Mouse (Mus musculus) hindbrain, embryonic 13.5 days (tissue): ENCODE data around the gene C8a. TPM values are rescaled to one million over a fixed set of nuclear protein-coding genes. Genes with fewer than 3 reads are reported as not detected.

ENCODE experiments used
- ATAC-seq: fragments of 200-750 bp; cut with Nextera tagmentation; 2 replicates; pipeline ENCODE4 v1.8.0; 2017; ENCODE audit warnings: moderate TSS enrichment; ENCODE audit not compliant: low FRiP score
- H3K27ac ChIP-seq: fragments of 300-500 bp; sonication (generic); 2 replicates; pipeline ENCODE4 v1.5.1; 2015; ENCODE audit warnings: inconsistent platforms, mild to moderate bottlenecking, moderate library complexity
- H3K27me3 ChIP-seq: fragments of 300-500 bp; sonication (generic); 2 replicates; pipeline ENCODE4 v1.6.1; 2015; ENCODE audit warnings: mild to moderate bottlenecking, inconsistent platforms
- H3K36me3 ChIP-seq: fragments of 300-500 bp; sonication (generic); 2 replicates; pipeline ENCODE4 v1.6.1; 2015; ENCODE audit warnings: mild to moderate bottlenecking, inconsistent platforms
- H3K4me1 ChIP-seq: fragments of 300-500 bp; sonication (generic); replicated peaks from 2 replicates; pipeline ENCODE4 v1.6.1; 2015; ENCODE audit warnings: inconsistent platforms
- H3K4me2 ChIP-seq: fragments of 300-500 bp; sonication (generic); 2 replicates; pipeline ENCODE4 v1.6.1; 2015; ENCODE audit warnings: inconsistent platforms, mild to moderate bottlenecking, moderate library complexity
- H3K4me3 ChIP-seq: fragments of 300-500 bp; sonication (generic); 2 replicates; pipeline ENCODE4 v1.5.1; 2015; ENCODE audit warnings: mild to moderate bottlenecking, inconsistent platforms
- H3K9ac ChIP-seq: fragments of 300-500 bp; sonication (generic); 2 replicates; pipeline ENCODE4 v1.6.1; 2015; ENCODE audit warnings: mild to moderate bottlenecking, inconsistent platforms
- H3K9me3 ChIP-seq: fragments of 300-500 bp; sonication (generic); 2 replicates; pipeline ENCODE4 v1.6.1; 2016; ENCODE audit warnings: inconsistent platforms
- WGBS: fragments of 180-500 bp; shearing (Covaris S2); methylation state at CpG from one replicate; pipeline ENCODE4 v1.1.7; 2015; 5-methylcytosine and 5-hydroxymethylcytosine counted together
- polyA plus RNA-seq: library from polyadenylated mRNA; unstranded; fragments of >200 nt; fragmentation: Nextera tagmentation; extraction: Ambion mirVana; gene quantifications from 2 replicates; pipeline ENCODE4 v1.2.1, GENCODE M21; 2015

The C8a gene
- polyA plus RNA-seq, 1 experiment from 2014 or later: not detected

DNA sequence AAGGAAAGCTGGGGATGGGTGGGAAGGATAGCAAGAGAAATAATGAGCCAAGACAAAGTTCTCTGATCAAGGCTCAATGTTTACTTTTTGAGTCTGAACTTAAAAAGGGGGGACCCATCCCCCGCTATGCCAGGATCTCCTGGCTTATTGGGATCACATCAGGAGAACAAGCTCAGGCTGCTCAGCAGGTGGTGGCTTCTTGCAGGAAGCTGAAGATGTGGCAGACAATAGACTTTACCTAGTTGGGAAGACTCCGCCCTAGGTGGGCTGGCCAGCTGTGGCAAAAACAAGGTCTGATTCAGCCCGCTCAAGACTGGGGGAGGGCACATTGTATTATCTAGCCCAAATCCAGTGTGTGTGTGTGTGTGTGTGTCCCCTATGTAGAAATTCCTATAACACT lies 74.6 kb downstream of the C8a start:
- Histone ChIP-seq H3K4me2 (no peak overlapping the region), H3K27ac (no peak overlapping the region), H3K9ac (no peak overlapping the region), H3K27me3 (no peaks in the 10 kb centered on the region), H3K9me3 (no peaks in the 10 kb centered on the region), H3K4me3 (no peak overlapping the region), H3K36me3 (no peaks in the 10 kb centered on the region), H3K4me1 (peaks cover 17% of the 10 kb centered on the region; the same call in 1 of the 2 replicates)
- ATAC-seq: no peak
- 89% methylated on average over 3 of the region's 3 CpGs for WGBS

DNA sequence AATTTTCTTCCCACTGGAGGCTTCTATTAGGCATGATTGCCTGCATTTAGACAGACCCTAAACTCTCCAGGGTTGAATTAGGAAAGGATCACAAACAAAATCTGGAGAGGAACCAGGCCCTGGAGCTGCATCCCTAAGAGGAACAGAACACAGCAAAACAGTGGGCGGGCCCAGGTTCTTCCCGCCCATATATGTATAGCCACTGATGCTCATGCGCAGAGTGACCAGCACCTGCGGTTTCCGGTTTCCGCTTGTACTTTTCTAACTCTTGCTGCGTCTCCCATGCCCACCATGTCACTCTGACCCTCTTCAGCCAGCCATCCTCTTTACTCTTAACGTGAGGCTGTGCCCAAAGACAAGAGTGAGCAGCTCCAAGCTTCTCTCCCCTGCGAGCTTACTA lies 77.2 kb downstream of the C8a start:
- no peaks in the 10 kb centered on the region for H3K9me3 ChIP-seq
- H3K4me3 ChIP-seq: no peak overlapping the region
- H3K27me3 ChIP-seq: no peaks in the 10 kb centered on the region
- no peaks in the 10 kb centered on the region for H3K36me3 ChIP-seq
- no peak overlapping the region for H3K4me2 ChIP-seq
- no peak for ATAC-seq
- H3K27ac ChIP-seq: no peak overlapping the region
- H3K4me1 ChIP-seq: peaks cover 8% of the 10 kb centered on the region
- 83% methylated on average over 9 of the region's 9 CpGs for WGBS
- H3K9ac ChIP-seq: no peak overlapping the region

DNA sequence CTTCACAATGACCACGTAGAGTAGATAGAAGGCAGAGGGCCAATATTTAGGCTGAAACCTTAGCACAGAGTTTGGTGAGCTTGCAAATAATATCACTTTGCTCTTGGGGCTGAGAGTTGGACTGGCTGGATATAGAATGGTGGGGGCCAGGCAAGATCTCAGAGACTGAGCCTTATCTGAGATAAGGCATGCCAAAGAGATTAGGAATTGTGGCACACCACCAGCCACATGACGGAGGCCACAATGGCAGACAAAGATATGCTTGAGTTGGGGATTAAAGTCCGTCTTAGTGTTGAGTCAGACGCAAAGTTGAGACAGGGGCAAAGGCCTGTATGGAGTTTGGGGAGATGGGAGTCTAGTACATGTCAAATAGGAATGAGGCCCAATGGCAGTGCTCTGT lies 84.1 kb downstream of the C8a start:
- no peaks in the 10 kb centered on the region; the same call in 1 of the 2 replicates for H3K4me1 ChIP-seq
- H3K4me3 ChIP-seq: no peak overlapping the region
- no peak overlapping the region for H3K9ac ChIP-seq
- no peaks in the 10 kb centered on the region for H3K36me3 ChIP-seq
- no peak overlapping the region for H3K4me2 ChIP-seq
- no peaks in the 10 kb centered on the region for H3K9me3 ChIP-seq
- ATAC-seq: no peak
- no peak overlapping the region for H3K27ac ChIP-seq
- no peaks in the 10 kb centered on the region for H3K27me3 ChIP-seq
- 96% methylated on average over 4 of the region's 4 CpGs for WGBS

DNA sequence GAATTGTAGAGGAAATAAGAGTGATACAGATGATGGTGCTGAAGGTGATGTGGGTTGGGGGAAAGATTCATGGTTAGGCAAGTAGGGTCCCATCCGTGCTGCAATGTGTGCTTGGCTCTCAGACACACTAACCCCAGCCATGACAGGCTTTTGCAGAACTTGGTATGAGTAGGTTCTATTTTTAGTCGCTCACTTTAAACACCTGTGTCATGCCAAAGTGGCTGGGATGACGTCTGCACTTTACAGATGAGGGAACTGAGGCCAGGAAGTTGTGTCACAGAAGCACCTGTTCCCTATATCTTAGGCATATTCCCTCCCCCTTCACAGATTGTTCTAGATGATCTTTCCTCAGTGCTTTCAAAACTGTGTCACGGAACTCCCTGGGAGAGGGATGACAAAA lies 93.9 kb downstream of the C8a start:
- Histone ChIP-seq H3K4me2 (no peak overlapping the region), H3K27ac (no peak overlapping the region), H3K36me3 (no peaks in the 10 kb centered on the region), H3K4me3 (no peak overlapping the region), H3K4me1 (no peaks in the 10 kb centered on the region), H3K9me3 (no peaks in the 10 kb centered on the region), H3K27me3 (no peaks in the 10 kb centered on the region), H3K9ac (no peak overlapping the region)
- no peak for ATAC-seq
- 93% methylated on average over 4 of the region's 4 CpGs for WGBS

DNA sequence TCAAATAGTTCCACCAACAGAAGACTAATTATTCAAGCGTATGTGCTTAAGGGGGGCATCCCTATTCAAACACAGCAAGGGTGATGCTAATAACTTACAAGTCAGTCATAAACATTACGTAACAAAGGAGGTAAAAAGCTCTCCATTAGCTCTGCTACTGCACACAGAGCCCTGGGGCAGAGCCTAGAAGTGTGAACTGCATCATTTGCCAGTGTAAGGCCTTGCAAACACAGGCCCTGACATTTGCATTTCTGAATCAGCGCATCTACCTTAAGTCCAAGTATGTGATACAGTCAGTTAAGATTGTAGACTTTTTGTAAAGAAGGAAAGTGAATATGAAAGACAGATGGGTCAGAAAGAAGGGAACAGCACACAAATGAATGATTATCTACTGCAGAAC lies 94.8 kb downstream of the C8a start:
- Histone ChIP-seq H3K36me3 (no peaks in the 10 kb centered on the region), H3K4me3 (no peak overlapping the region), H3K27me3 (no peaks in the 10 kb centered on the region), H3K9ac (no peak overlapping the region), H3K4me1 (no peaks in the 10 kb centered on the region), H3K27ac (no peak overlapping the region), H3K9me3 (no peaks in the 10 kb centered on the region), H3K4me2 (no peak overlapping the region)
- no peak for ATAC-seq
- WGBS: 86% methylated on average over 3 of the region's 3 CpGs

DNA sequence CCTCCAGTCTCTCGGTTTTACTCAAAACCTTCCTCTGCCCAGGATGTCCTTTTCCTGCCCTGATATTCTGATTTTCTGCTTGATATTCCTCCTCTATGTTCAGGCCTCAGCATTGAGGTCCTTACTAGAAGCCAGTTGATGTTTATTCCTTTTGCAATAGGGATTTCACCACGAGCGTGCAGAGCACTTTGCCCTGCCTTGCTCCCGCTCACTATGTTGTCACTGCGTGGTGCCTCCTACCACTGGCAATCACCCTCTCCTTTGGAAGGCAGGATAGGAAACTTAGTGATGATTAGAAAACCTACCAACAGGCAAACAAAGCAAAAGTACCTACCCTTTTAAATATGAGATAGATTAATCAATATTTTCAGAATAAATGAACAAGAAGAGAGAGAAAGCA lies 96.7 kb downstream of the C8a start:
- 87% methylated on average over 5 of the region's 5 CpGs for WGBS
- no peak for ATAC-seq
- Histone ChIP-seq H3K4me2 (no peak overlapping the region), H3K4me1 (no peaks in the 10 kb centered on the region), H3K9ac (no peak overlapping the region), H3K4me3 (no peak overlapping the region), H3K36me3 (no peaks in the 10 kb centered on the region), H3K9me3 (no peaks in the 10 kb centered on the region), H3K27me3 (no peaks in the 10 kb centered on the region), H3K27ac (no peak overlapping the region)

DNA sequence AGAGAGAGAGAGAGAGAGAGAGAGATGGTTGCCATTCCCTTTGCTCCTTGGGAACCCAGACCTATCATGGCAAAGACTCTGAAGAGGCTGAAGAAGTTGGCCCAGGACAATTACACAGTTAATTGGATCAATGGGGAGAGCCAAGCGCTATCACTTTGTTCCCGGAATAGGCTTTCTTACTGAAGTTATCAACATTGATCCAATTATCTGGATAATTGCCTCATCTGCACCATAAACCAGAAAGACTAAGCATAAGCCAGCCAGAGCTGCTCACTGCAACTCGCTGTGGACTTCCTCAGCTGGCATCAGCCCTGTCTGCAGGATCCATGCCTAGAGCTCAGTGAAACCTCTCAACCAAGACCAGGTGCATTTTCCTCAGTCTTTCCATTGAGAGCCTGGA lies 100.6 kb downstream of the C8a start:
- Histone ChIP-seq H3K9ac (no peak overlapping the region), H3K4me1 (no peaks in the 10 kb centered on the region), H3K36me3 (no peaks in the 10 kb centered on the region), H3K9me3 (no peaks in the 10 kb centered on the region), H3K4me2 (no peak overlapping the region), H3K27me3 (no peaks in the 10 kb centered on the region), H3K27ac (no peak overlapping the region), H3K4me3 (no peak overlapping the region)
- WGBS: 67% methylated on average over 3 of the region's 3 CpGs
- no peak for ATAC-seq

DNA sequence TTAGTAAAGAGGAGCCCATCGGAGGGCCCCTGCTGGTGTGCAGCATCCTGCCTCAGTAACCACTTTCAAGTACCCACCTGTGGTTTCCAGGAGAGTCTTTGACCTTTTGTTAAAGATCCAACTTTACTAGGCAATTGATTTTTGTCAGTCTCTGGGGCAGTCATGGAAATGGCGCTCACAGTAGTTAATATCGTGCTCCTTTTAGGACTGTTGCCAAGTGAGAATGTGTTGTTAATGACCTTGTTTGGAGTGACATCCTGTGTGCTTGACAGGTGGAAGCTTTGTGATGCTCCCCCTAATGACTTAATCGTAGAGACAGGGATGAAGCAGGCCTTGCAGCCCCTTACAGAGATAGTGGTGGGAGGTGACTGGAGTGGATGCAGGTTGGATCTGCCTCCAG lies 105.9 kb downstream of the C8a start:
- WGBS: 61% methylated on average over 4 of the region's 4 CpGs
- ATAC-seq: no peak

DNA sequence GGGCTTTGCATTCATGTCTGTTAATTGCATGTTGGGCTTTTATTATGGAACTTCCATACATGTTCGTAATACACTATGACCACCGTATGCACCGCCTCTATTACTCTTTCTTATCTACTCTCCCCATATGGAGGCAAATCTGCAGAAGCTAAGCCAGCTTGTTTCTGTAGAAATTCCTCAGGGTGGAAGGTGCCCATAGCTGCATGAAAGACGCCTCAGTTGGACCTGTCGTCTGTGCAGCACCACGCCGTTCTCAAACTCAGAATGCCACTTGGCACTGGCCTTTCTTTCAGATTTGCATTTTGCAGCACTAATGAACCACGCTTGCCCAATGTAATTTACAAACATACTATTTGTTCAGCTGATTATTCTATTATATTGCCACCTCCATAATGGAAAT lies 106.6 kb downstream of the C8a start:
- no peak overlapping the region for H3K27ac ChIP-seq
- H3K9me3 ChIP-seq: peaks cover 3% of the 10 kb centered on the region; the same call in 1 of the 2 replicates
- no peak overlapping the region for H3K9ac ChIP-seq
- ATAC-seq: no peak
- peaks cover 6% of the 10 kb centered on the region for H3K4me1 ChIP-seq
- 83% methylated on average over 8 of the region's 8 CpGs for WGBS
- no peak overlapping the region for H3K4me2 ChIP-seq
- H3K27me3 ChIP-seq: no peaks in the 10 kb centered on the region
- no peak overlapping the region for H3K4me3 ChIP-seq
- no peaks in the 10 kb centered on the region for H3K36me3 ChIP-seq

More for the DNA sequence above, 105.9 kb downstream of the C8a start:
- Histone ChIP-seq H3K36me3 (no peaks in the 10 kb centered on the region), H3K4me3 (no peak overlapping the region), H3K4me1 (peaks cover 6% of the 10 kb centered on the region), H3K4me2 (no peak overlapping the region), H3K27me3 (no peaks in the 10 kb centered on the region), H3K27ac (no peak overlapping the region), H3K9me3 (peaks cover 3% of the 10 kb centered on the region; the same call in 1 of the 2 replicates), H3K9ac (no peak overlapping the region)

DNA sequence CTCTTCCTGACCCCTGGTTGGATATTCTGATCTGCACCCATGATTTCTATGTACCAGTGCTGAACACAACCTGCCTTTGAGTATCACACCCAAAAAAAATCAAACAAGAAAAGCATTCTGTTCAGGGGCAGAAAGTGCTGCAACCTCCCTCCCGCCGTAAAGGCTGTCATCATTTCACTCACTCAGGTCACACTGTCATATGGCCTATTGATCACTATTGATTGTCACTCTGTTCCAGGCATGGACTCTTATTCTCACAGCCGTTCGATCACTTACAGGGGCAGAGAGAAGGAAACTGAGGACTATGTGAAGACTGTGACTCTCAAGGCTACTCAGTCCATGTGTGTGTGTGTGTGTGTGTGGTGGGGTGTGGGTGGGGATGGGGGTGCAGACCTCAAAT lies 108.0 kb downstream of the C8a start:
- H3K27me3 ChIP-seq: no peaks in the 10 kb centered on the region
- H3K4me1 ChIP-seq: peaks cover 6% of the 10 kb centered on the region
- ATAC-seq: no peak
- no peaks in the 10 kb centered on the region for H3K36me3 ChIP-seq
- H3K9me3 ChIP-seq: peaks cover 3% of the 10 kb centered on the region; the same call in 1 of the 2 replicates
- H3K4me3 ChIP-seq: no peak overlapping the region
- no peak overlapping the region for H3K27ac ChIP-seq
- whole genome bisulfite sequencing: 80% methylated on average over 4 of the region's 4 CpGs
- no peak overlapping the region for H3K9ac ChIP-seq
- H3K4me2 ChIP-seq: no peak overlapping the region

DNA sequence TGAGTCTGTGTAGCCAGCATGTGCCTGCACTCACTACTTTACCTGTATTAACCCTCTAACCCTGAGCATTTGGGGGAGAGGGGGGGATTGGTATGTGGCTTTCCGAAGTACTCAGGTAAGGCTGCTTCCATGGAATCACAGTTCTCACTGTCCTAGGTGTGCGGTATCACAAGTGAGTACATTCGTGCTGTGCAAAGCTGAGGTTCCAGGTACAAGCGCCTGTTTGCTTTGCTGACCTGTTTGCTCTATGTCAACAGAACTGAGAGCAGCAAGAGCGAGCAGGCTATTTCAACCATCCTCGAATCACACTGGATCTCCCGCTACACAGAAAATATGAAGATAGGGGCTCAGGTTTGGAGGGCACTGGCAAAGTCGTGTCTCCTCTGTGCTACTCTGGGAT lies 110.1 kb downstream of the C8a start, which contains the start of gene C8b:
C8b (plus strand) TSS at position 253 of the 400 bp plus-strand sequence.
- Histone ChIP-seq H3K36me3 (no peaks in the 10 kb centered on the region), H3K4me2 (no peak within 1 kb of the TSS), H3K4me3 (no peak within 1 kb of the TSS), H3K9me3 (peaks cover 3% of the 10 kb centered on the region; the same call in 1 of the 2 replicates), H3K4me1 (peaks cover 13% of the 10 kb centered on the region), H3K9ac (no peak within 1 kb of the TSS), H3K27me3 (no peaks in the 10 kb centered on the region; the same call in 1 of the 2 replicates), H3K27ac (no peak within 1 kb of the TSS)
- ATAC-seq: no peak
- 95% methylated on average over 8 of the region's 8 CpGs for WGBS
